Mouse (Mus musculus): ENCODE measurements around the gene Prss23.

GRCm38 (mm10) chr7:89522170-89522569, 4.8 kb downstream of the Prss23 start:
- no peak for TF ChIP-seq CTCF (conservative IDR thresholded peaks at IDR 0.05 in 1 of 2, IDR thresholded peaks at IDR 0.05 in 1 of 2; ENCODE audit: low read depth in 2 of 2, low read length in 2 of 2)
- TF ChIP-seq ELF1 (IDR thresholded peaks at IDR 0.05; ENCODE audit: low read depth, low read length) = no peak
- no peak for TF ChIP-seq HCFC1 (IDR thresholded peaks at IDR 0.05; ENCODE audit: low read depth, low read length)
- no peak for TF ChIP-seq EP300 (IDR thresholded peaks at IDR 0.05; ENCODE audit: low read length)
- TF ChIP-seq E2F4 (IDR thresholded peaks at IDR 0.05; ENCODE audit: insufficient replicate concordance, low read depth, low read length) = no peak
- no peak for TF ChIP-seq MAZ (IDR thresholded peaks at IDR 0.05; ENCODE audit: low read depth, low read length)
- no peak for TF ChIP-seq ZC3H11A (IDR thresholded peaks at IDR 0.05; ENCODE audit: low read depth, low read length)
- TF ChIP-seq POLR2A (IDR thresholded peaks at IDR 0.05; ENCODE audit: low read depth, low read length) = no peak
- no peak for TF ChIP-seq BHLHE40 (IDR thresholded peaks at IDR 0.05; ENCODE audit: low read depth, low read length)
- TF ChIP-seq ETS1 (conservative IDR thresholded peaks at IDR 0.05; ENCODE audit: low read depth, low read length) = no peak
- no peak for TF ChIP-seq POLR2AphosphoS2 (IDR thresholded peaks at IDR 0.05; ENCODE audit: low read depth, low read length)
- no peak for TF ChIP-seq SMC3 (IDR thresholded peaks at IDR 0.05; ENCODE audit: low read depth, low read length)
